19 mouse cellular contexts compared by ENCODE assay signal in the genomic region with DNA sequence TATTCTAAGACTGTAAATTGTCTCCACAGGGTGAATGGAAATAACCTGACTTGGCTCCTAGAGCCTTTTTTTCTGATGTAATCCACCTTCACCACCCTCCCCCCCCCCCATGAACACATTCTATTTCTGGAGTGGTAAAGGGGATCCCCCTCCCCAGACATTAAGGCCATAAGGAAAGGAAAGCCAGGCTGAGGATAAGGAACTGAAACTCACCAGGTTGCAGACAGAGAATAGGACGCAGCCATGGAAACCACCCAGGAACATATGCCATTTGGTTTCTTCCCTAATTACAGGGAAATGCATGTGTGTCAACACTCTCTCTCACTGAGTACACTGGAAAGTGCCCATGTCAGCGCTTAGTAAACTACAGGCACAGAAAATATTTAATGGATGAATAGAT.
DNase-seq lines count a peak whose midpoint lies in the region; ATAC-seq lines count a peak whose summit lies in the region.
"Had no signal": no experiment of that assay in that cellular context is flagged by ENCODE, and none has a peak within 500 bp of the region (broad histone marks: within the 10 kb centered on the region; RNA-seq: fewer than 3 reads in every experiment).

No protein-coding gene starts in this region.

- no peak overlapping the region for H3K4me3 ChIP-seq in forebrain, embryonic 13.5 days
- no peak overlapping the region for H3K4me3 ChIP-seq in forebrain, embryonic 16.5 days (replicated peaks; ENCODE audit: low read length)
- no peak overlapping the region for H3K4me3 ChIP-seq in forebrain, embryonic 15.5 days
- H3K4me3 ChIP-seq in forebrain, embryonic 10.5 days = no peak overlapping the region
- H3K4me3 ChIP-seq: embryonic facial prominence, embryonic 10.5 days; embryonic facial prominence, embryonic 12.5 days had no signal

- no peaks in the 10 kb centered on the region for H3K27me3 ChIP-seq in forebrain, embryonic 13.5 days
- H3K27me3 ChIP-seq in forebrain, embryonic 16.5 days (replicated peaks; ENCODE audit: control insufficient read depth, insufficient read depth, low read length) = no peaks in the 10 kb centered on the region
- no peaks in the 10 kb centered on the region for H3K27me3 ChIP-seq in forebrain, embryonic 15.5 days
- H3K27me3 ChIP-seq in forebrain, embryonic 10.5 days (ENCODE audit: poor library complexity, severe bottlenecking) = no peaks in the 10 kb centered on the region
- H3K27me3 ChIP-seq: embryonic facial prominence, embryonic 12.5 days had no signal

- H3K9me3 ChIP-seq in forebrain, embryonic 13.5 days (replicated peaks) = 0 out of 2 replicates have a peak, but pooled peaks cover 2% of the 10 kb centered on the region
- peaks cover 2% of the 10 kb centered on the region; the same call in 1 of the 2 replicates for H3K9me3 ChIP-seq in forebrain, embryonic 16.5 days (ENCODE audit: control insufficient read depth, low read length)
- H3K9me3 ChIP-seq in forebrain, embryonic 15.5 days = no peaks in the 10 kb centered on the region
- H3K9me3 ChIP-seq in forebrain, embryonic 10.5 days = no peaks in the 10 kb centered on the region; the same call in 1 of the 2 replicates
- H3K9me3 ChIP-seq: embryonic facial prominence, embryonic 10.5 days; embryonic facial prominence, embryonic 12.5 days had no signal

- H3K4me1 ChIP-seq in forebrain, embryonic 13.5 days = no peaks in the 10 kb centered on the region
- H3K4me1 ChIP-seq in forebrain, embryonic 16.5 days (replicated peaks; ENCODE audit: control insufficient read depth, insufficient read depth, low read length) = peaks cover 6% of the 10 kb centered on the region; the same call in 1 of the 2 replicates
- H3K4me1 ChIP-seq in forebrain, embryonic 15.5 days = no peaks in the 10 kb centered on the region
- H3K4me1 ChIP-seq in forebrain, embryonic 10.5 days = no peaks in the 10 kb centered on the region
- H3K4me1 ChIP-seq: embryonic facial prominence, embryonic 10.5 days; embryonic facial prominence, embryonic 12.5 days had no signal

- H3K4me2 ChIP-seq in forebrain, embryonic 13.5 days = no peak overlapping the region
- H3K4me2 ChIP-seq in forebrain, embryonic 16.5 days (ENCODE audit: low read length) = no peak overlapping the region
- no peak overlapping the region for H3K4me2 ChIP-seq in forebrain, embryonic 15.5 days (replicated peaks)
- H3K4me2 ChIP-seq: embryonic facial prominence, embryonic 12.5 days had no signal

- no peak overlapping the region for H3K9ac ChIP-seq in forebrain, embryonic 13.5 days
- no peak overlapping the region for H3K9ac ChIP-seq in forebrain, embryonic 16.5 days (replicated peaks; ENCODE audit: low read depth, low read length)
- no peak overlapping the region for H3K9ac ChIP-seq in forebrain, embryonic 15.5 days (replicated peaks)
- H3K9ac ChIP-seq: embryonic facial prominence, embryonic 12.5 days had no signal

- peak; percentile 57; the same call in 1 of the 2 replicates for ATAC-seq in forebrain, embryonic 13.5 days
- no peak; the same call in 1 of the 2 replicates for ATAC-seq in forebrain, embryonic 16.5 days
- ATAC-seq in forebrain, embryonic 15.5 days (replicated peaks) = 0 out of 2 replicates have a peak, but pooled peaks have one; percentile 32
- ATAC-seq: CD4-positive, CD25-positive, alpha-beta regulatory T cell, adult 4 months had no signal

- 81% methylated on average over 2 of the region's 2 CpGs for WGBS in forebrain, embryonic 13.5 days
- WGBS in forebrain, embryonic 16.5 days = 55% methylated on average over 2 of the region's 2 CpGs
- 66% methylated on average over 2 of the region's 2 CpGs for WGBS in forebrain, embryonic 15.5 days
- 92% methylated on average over 2 of the region's 2 CpGs for WGBS in forebrain, embryonic 10.5 days

- no peak overlapping the region for H3K27ac ChIP-seq in forebrain, embryonic 13.5 days
- no peak overlapping the region for H3K27ac ChIP-seq in forebrain, embryonic 16.5 days (ENCODE audit: low read length)
- H3K27ac ChIP-seq in forebrain, embryonic 15.5 days (replicated peaks) = no peak overlapping the region
- H3K27ac ChIP-seq in forebrain, embryonic 10.5 days = no peak overlapping the region
- H3K27ac ChIP-seq: embryonic facial prominence, embryonic 10.5 days; embryonic facial prominence, embryonic 12.5 days had no signal

- H3K36me3 ChIP-seq in forebrain, embryonic 13.5 days (ENCODE audit: poor library complexity, severe bottlenecking) = no peaks in the 10 kb centered on the region
- no peaks in the 10 kb centered on the region for H3K36me3 ChIP-seq in forebrain, embryonic 16.5 days (ENCODE audit: control insufficient read depth, insufficient read depth)
- no peaks in the 10 kb centered on the region for H3K36me3 ChIP-seq in forebrain, embryonic 15.5 days
- no peaks in the 10 kb centered on the region for H3K36me3 ChIP-seq in forebrain, embryonic 10.5 days (replicated peaks)
- H3K36me3 ChIP-seq: embryonic facial prominence, embryonic 10.5 days; embryonic facial prominence, embryonic 12.5 days had no signal

- no peak for DNase-seq in forebrain, embryonic 10.5 days (ENCODE audit: extremely low spot score, low spot score)
- DNase-seq in layer of hippocampus, adult 9-11 months = peak; percentile 12
- no peak for DNase-seq in layer of hippocampus, adult 8-10 months (ENCODE audit: low spot score in 2 of 2)
- no peak for DNase-seq in heart, postnatal 4 days
- DNase-seq: adrenal gland, adult 2 months; adrenal gland, postnatal 10 days; adrenal gland, postnatal 25 days; B cell, adult 2 months; cerebellum, adult 11-12 months; cerebellum, adult 2 months; cerebellum, adult 9-10 months; cerebellum, postnatal 10 days; cerebellum, postnatal 25 days had no signal
